ENCODE assay signal across 8 mouse cellular contexts in the genomic region with DNA sequence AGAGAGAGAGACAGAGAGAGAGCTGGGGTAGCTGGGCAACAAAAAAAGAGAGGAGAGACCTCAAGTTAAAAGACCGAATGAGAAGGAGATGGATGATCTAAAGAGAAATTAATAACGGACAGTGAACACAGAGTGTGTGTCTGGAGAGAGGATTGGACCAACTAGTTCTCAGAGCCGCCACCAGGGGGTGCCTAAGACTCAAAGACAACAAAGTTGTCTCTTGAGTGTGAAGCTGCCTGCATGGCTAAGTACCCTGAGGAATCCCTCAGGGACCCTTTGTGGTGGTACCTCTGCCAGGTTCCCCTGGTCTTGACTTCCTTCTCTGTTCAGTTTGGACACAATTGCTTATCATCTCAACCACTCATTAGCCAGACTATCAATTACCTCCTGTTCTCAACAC.
DNase-seq lines count a peak whose midpoint lies in the region; ATAC-seq and TF ChIP-seq lines count a peak whose summit lies in the region.

No protein-coding gene starts in this region.

- H3K27ac ChIP-seq in hindbrain, embryonic 10.5 days: no peak overlapping the region
- H3K27ac ChIP-seq in hindbrain, embryonic 16.5 days (ENCODE audit: low read depth, low read length): no peak overlapping the region
- H3K27ac ChIP-seq in lung, embryonic 14.5 days (ENCODE audit: low read depth): no peak overlapping the region
- H3K27ac ChIP-seq in stomach, postnatal 0 days (replicated peaks): no peak overlapping the region

- no peak overlapping the region for H3K4me2 ChIP-seq in hindbrain, embryonic 16.5 days (ENCODE audit: low read length)
- H3K4me2 ChIP-seq in lung, embryonic 14.5 days: no peak overlapping the region
- H3K4me2 ChIP-seq in stomach, postnatal 0 days (replicated peaks; ENCODE audit: low read depth): no peak overlapping the region

- no peak for ATAC-seq in hindbrain, embryonic 16.5 days
- no peak for ATAC-seq in lung, embryonic 14.5 days (ENCODE audit: insufficient read depth)
- ATAC-seq in stomach, postnatal 0 days (ENCODE audit: low FRiP score, low TSS enrichment): no peak

- TF ChIP-seq EP300 in stomach, postnatal 0 days (optimal IDR thresholded peaks at IDR 0.05): no peak

- H3K27me3 ChIP-seq in hindbrain, embryonic 10.5 days (ENCODE audit: insufficient read depth, poor library complexity, severe bottlenecking): no peaks in the 10 kb centered on the region
- H3K27me3 ChIP-seq in hindbrain, embryonic 16.5 days (replicated peaks; ENCODE audit: control insufficient read depth, insufficient read depth, low read length): no peaks in the 10 kb centered on the region
- H3K27me3 ChIP-seq in lung, embryonic 14.5 days (ENCODE audit: insufficient read depth, low read length): no peaks in the 10 kb centered on the region
- H3K27me3 ChIP-seq in stomach, postnatal 0 days (ENCODE audit: control insufficient read depth, insufficient read depth, low read length): no peaks in the 10 kb centered on the region

- peak; percentile 49 for DNase-seq in hindbrain, embryonic 10.5 days (ENCODE audit: low spot score)
- peak; percentile 71 for DNase-seq in CD4-positive helper T cell, adult 2 months (ENCODE audit: low read depth, low spot score)
- DNase-seq in ZHBTc4 (ENCODE audit: low read depth, low spot score): peak; percentile 77
- DNase-seq in forelimb bud, embryonic 11.5 days (ENCODE audit: low read depth, low spot score): peak; percentile 43
- peak; percentile 80 for DNase-seq in lung, embryonic 14.5 days
- DNase-seq in stomach, postnatal 0 days (ENCODE audit: low spot score): peak; percentile 48
- no peak for DNase-seq in cerebellum, adult 18-20 months

- peak; percentile 80 for TF ChIP-seq CTCF in lung, embryonic 14.5 days (IDR thresholded peaks at IDR 0.05; ENCODE audit: low read depth)
- peak; percentile 72 for TF ChIP-seq CTCF in stomach, postnatal 0 days (IDR thresholded peaks at IDR 0.05; ENCODE audit: low read depth)

- H3K4me1 ChIP-seq in hindbrain, embryonic 10.5 days (replicated peaks): peaks cover 18% of the 10 kb centered on the region
- peaks cover 14% of the 10 kb centered on the region for H3K4me1 ChIP-seq in hindbrain, embryonic 16.5 days (ENCODE audit: control insufficient read depth, insufficient read depth, low read depth, low read length)
- peaks cover 13% of the 10 kb centered on the region for H3K4me1 ChIP-seq in lung, embryonic 14.5 days (ENCODE audit: insufficient read depth)
- H3K4me1 ChIP-seq in stomach, postnatal 0 days (replicated peaks; ENCODE audit: control insufficient read depth, insufficient read depth): no peaks in the 10 kb centered on the region; the same call in 1 of the 2 replicates

- no peak overlapping the region for H3K9ac ChIP-seq in hindbrain, embryonic 16.5 days (ENCODE audit: low read depth, low read length)
- no peak overlapping the region for H3K9ac ChIP-seq in lung, embryonic 14.5 days
- no peak overlapping the region for H3K9ac ChIP-seq in stomach, postnatal 0 days (ENCODE audit: low read length)

- 42% methylated on average over 3 of the region's 3 CpGs for WGBS in hindbrain, embryonic 10.5 days
- WGBS in hindbrain, embryonic 16.5 days: 34% methylated on average over 3 of the region's 3 CpGs
- WGBS in lung, embryonic 14.5 days: 41% methylated on average over 3 of the region's 3 CpGs
- WGBS in stomach, postnatal 0 days: 41% methylated on average over 3 of the region's 3 CpGs

- H3K36me3 ChIP-seq in hindbrain, embryonic 10.5 days: no peaks in the 10 kb centered on the region
- H3K36me3 ChIP-seq in hindbrain, embryonic 16.5 days (ENCODE audit: control insufficient read depth, insufficient read depth, low read length): no peaks in the 10 kb centered on the region
- no peaks in the 10 kb centered on the region for H3K36me3 ChIP-seq in lung, embryonic 14.5 days (ENCODE audit: insufficient read depth)
- H3K36me3 ChIP-seq in stomach, postnatal 0 days (ENCODE audit: control insufficient read depth, insufficient read depth, low read length): no peaks in the 10 kb centered on the region

- no peak overlapping the region for H3K4me3 ChIP-seq in hindbrain, embryonic 10.5 days
- no peak overlapping the region for H3K4me3 ChIP-seq in hindbrain, embryonic 16.5 days (ENCODE audit: low read length)
- H3K4me3 ChIP-seq in lung, embryonic 14.5 days (ENCODE audit: low read depth, low read length): no peak overlapping the region
- no peak overlapping the region for H3K4me3 ChIP-seq in stomach, postnatal 0 days (ENCODE audit: low read depth, low read length)

- no peaks in the 10 kb centered on the region for H3K9me3 ChIP-seq in hindbrain, embryonic 10.5 days
- no peaks in the 10 kb centered on the region for H3K9me3 ChIP-seq in hindbrain, embryonic 16.5 days (ENCODE audit: control insufficient read depth, low read length)
- H3K9me3 ChIP-seq in lung, embryonic 14.5 days (ENCODE audit: low read depth, low read length): no peaks in the 10 kb centered on the region
- no peaks in the 10 kb centered on the region for H3K9me3 ChIP-seq in stomach, postnatal 0 days (ENCODE audit: control insufficient read depth, low read length)

Comparison
In these comparisons a context has a peak if more than half of its experiments do, and no peak if none do; other contexts are left out.
1. DNase-seq: peak in hindbrain, embryonic 10.5 days (single experiment), CD4-positive helper T cell, adult 2 months (single experiment), ZHBTc4 (single experiment), forelimb bud, embryonic 11.5 days (single experiment), lung, embryonic 14.5 days (single experiment) and stomach, postnatal 0 days (single experiment); none in cerebellum, adult 18-20 months (0 of 2).